Mouse (Mus musculus) c-Kit-positive CD71-positive TER-119-positive erythroid progenitor cells, embryonic 14.5 days (primary cell): ENCODE results near the gene Gm42957.
"Not testable (repeated sequence)": the region's sequence is repeated elsewhere in the genome, so short reads cannot be mapped to it uniquely, and the experiment has no call there.

Experiments
- DNase-seq: peaks from one replicate; pipeline ENCODE4 v3.0.0-alpha.2; 2013; ENCODE audit warnings: low spot score

Gm42957 gene

DNA sequence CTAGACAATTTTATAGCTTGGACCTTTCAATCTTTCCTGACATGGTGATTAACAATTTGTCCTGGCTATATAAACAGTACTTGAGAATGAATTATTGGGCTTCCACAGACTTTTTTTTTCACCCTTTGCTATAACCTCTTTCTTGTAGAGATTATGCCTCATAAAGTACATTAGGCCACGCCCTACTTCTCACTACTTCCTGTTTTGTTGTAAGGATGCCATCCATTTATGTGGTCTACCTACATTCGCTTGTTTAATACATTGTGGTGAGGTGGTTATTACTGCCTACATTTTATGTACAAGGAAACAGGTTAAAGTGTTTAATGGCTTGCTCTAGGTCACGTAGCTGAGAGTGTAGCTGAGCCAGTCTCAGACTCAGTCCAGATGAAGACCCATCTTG is 39.9 kb downstream of the Gm42957 start:
- no peak for DNase-seq

DNA sequence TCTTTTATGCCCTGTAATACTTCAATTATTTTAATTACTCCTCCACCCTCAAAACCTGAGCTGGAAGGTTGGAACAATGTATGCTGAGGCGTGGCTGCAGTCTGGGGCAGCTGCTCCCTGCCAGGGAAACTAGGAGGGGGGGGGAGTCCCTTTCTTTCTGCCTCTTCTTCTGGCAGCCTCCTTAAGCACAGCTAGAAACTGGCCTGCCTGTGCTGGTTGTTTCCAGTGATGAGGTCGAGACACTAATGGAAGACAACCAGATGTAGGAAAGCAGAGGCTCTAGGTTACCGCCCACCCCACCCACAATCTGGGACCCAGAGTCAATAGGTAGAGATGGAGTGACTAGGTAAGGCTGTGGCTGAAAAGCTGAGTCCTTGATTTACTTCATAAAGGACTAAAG is 40.4 kb downstream of the Gm42957 start:
- no peak for DNase-seq

DNA sequence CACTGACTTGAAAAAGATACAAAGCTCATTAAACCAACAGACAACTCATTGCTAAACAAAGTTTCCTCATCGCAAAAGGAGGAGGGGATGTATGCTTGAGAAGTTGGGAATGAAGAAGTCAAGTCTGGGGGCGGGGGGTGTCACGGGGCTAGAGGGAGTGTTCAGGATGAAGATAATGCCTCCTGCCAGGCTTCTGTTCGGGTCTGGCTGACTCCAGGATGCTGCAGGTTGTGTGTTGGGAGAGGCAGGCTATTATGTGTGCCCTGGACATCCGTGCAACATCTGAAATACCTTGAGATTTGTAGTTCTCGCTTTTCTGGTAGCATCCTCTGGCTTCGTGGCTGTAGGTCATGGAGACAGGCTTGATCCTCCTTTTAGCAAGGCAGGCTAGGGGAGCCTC is 43.2 kb downstream of the Gm42957 start:
- no peak for DNase-seq

DNA sequence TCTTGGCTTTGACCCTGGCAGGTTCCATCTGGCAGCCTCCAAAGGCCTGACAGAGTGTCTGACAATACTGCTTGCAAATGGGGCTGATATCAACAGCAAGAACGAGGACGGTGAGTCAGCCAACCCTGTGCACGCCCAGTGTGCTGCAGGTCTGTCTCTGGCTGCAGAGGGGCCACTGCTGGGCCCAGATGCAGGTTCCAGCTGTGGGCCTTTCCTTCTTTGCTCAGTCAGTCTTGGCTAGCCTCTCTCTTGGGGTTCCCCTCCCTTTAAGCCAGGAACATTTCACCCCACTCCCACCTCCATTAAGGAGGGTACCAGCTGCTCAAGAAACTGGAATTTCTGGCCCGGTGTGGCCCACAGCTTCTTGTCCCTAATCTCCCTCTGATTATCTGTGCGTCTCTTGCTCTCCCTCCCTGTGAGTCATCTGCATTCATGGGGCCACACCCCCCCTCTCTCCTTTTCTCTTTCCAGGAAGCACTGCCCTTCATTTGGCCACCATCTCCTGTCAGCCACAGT is 43.9 kb downstream of the Gm42957 start:
- peak; percentile 31 for DNase-seq

DNA sequence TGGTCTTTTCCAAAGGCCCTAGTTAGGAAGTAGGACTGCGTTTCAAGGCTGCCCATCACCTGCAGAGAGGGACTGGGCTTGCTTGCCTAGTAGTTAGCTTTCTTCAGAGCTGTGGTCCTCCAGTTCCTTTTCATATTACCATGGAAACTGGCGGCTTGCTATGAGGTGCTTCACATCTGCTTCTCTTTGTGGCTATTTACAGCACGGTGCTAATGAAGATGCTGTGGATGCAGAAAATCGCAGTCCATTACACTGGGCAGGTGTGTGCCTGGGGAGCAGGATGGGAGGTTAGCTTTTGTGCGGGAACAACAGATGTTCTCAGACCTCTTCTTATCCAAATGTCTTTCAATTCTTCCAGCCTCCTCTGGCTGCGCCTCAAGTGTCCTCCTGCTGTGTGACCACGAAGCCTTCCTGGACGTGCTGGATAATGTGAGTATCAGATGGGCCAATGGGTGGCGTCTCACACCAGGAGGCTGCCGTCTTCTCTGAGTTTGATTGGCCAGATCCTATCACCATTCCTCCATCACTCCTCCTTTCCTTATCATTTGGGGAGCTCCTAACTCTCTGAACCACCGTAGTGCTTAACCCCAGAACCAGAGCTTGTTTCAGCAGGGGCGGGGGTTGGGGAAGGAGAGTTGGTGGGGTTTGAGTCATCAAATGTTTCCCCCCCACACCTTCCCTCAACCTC is 45.1 kb downstream of the Gm42957 start:
- DNase-seq, result no peak

DNA sequence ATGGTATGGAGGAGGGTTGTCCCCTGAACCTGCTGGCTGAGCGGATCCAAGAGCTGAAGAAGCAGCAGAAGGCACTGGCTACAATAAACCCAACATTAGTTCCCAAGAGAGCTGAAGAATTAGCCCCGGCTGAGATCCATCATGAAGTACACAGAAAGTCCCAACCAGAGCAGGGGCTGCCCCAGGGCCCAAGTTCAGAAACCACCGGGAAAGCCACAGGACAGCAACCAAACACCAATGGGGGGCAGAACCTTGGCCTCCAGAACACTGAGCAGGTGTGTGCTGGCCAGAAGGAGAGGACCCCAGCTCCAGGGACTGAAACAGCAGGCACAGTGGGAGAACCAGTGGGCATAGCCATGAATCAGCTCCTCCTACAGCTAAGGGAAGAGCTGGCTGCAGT is 48.2 kb downstream of the Gm42957 start:
- DNase-seq, result no peak

DNA sequence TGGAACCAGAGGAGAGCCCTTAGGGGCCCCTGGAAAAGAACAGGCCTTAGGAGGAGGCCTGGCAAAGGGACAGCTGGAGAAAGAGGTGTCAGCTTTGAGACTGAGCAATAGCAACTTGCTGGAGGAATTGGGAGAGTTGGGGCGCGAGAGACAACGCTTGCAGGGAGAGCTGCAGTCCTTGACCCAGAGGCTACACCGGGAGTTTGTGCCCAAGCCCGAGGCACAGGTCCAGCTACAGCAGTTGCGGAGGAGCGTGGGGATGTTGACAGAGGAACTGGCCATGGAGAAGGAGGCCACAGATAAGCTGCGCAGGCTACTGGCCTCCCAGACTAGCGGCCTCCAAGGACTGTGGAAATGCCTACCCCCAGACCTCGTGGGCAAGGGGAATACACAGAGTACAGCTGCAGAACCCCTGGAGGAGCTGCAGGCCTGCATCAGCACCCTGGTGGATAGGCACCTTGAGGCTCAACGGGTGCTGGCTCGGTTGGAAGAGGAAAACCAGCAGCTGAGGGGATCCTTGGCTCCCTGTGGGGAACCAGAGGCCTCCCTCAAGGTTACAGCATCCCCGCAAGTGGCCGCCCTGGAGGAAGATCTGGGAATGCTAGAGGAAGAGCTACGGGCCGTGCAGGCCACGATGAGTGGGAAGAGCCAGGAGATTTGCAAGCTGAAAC is 49.0 kb downstream of the Gm42957 start:
- no peak for DNase-seq

DNA sequence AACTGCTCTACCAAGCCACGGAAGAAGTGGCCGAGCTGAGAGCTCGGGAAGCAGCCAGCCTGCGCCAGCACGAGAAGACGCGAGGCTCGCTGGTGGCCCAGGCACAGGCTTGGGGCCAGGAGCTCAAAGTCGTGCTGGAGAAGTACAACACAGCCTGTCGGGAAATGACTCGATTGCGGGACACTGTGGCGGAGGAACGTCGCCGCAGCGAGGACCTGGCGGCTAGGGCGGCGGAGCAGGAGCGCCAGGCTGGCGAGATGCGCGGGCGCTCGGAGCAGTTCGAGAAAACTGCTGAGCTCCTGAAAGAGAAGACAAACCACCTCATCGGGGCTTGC is 49.5 kb downstream of the Gm42957 start:
- no peak for DNase-seq

DNA sequence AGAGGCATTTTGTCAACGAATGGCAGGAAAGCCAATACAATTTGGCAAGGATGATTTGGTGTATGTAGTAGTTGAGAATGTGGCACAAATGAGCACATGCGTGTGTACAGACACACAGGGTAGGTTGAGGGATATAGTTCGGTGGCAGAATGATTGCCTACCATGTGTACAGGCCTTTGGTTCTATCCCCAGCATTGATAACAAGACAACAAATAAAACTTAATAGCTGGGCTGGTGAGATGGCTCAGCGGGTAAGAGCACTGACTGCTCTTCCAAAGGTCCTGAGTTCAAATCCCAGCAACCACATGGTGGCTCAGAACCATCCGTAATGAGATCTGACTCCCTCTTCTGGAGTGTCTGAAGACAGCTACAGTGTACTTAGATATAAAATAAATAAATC is 50.8 kb downstream of the Gm42957 start:
- DNase-seq, result not testable (repeated sequence)

DNA sequence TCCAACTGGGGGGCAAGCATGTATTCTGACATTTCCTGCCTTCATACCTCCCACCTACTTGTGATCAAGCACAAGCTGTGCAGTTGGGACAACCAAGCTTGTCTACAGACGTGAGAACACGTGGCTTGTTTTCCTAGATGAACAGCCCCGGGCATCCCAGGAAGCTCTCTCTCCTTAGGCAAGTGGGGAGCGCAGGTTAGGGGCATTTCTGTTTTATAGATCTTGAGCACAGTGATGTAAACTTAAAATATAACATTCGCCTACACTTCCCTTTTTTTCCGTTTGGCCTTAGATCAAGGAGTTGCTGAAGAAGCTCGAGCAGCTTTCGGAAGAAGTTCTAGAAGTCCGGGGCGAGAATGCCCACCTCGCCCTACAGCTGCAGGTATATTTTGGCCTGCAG is 53.6 kb downstream of the Gm42957 start:
- no peak for DNase-seq

DNA sequence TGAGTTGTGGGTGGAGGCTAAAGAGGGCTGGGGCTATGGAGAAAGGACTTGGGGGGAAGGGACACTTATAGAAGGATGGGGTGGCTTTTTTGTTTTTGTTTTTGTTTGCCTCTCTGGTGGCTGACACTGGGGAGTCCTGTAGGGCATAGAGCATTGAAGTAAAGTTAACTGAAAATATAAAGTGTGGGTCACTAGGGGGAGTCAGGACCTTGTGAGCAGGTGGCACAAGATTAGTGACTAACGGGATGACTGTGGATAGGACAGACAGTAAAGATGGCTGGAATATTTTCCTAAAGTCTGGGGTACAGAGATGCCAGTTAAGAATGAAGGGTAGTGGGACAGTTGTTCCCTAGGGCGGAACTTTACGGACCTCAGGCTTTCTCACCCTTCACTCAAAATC is 55.0 kb downstream of the Gm42957 start:
- no peak for DNase-seq

DNA sequence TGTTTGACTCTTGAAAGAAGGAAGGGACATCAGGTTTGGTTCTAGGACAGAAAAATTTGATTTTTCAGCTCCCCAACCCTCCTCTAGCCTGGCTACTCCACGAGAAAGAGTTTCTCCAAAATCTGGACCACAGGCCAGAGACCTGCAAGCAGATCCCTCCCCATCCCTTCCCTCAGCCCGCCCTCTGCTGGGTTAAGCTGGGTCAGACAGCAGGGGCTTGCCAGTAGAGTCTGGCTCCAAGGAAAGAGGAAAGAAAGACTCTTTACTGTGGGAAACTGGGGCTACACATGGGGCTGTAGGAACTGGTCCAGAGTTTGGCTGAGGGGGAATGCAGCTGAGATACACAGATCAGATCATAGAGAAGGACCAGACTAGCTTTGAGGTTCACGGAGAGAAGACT is 57.2 kb downstream of the Gm42957 start:
- no peak for DNase-seq

DNA sequence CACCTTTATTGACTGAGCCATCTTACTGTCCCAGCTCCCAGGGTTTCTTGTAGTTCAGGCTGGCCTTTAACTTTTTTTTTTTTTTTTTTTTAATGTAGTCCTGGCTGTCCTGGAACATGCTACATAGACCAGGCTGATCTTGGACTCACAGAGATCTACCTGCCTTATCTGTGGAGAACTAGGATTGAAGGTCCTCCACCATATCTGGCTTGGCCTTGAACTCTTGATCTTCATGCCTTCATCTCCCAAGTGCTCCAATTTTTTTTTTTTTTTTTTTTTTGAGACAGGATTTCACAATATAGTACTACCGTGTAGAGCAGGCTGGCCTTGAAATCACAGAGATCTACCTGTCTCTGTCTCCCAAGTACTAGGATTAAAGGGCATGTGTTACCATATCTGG is 58.3 kb downstream of the Gm42957 start:
- no peak for DNase-seq

DNA sequence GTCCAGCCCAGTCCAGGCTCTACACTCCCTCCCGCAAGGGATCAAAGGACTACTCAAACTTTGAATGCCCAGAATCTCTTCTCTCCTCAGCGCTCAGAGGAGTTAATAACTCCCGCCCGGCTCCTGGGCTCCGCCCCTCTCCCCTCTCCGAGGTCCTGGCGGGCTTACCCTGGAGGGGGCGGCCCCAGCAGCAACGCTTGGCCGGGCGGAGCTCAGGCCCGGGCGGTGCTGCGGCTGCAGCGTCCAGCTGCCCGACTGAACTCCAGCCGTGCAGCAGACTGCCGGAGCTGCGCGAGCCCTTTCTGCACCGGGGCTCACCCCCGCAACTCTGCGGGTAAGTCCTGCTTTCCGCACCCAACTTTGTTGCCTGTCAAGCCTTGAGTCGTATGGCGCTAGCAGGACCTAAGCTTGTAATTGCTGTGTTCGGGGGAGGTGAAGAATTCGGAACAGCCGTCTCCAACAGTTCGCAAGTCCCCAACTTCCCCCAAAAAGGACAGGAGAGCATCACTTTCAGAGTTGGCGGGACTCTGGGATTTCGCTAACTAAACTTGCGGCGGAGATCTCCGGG is 61.0 kb downstream of the Gm42957 start, which contains the start of gene Pias3:
Gene Pias3 (plus strand): TSS at position 187 of the 568 bp plus-strand sequence.
- DNase-seq, result peak; percentile 55

DNA sequence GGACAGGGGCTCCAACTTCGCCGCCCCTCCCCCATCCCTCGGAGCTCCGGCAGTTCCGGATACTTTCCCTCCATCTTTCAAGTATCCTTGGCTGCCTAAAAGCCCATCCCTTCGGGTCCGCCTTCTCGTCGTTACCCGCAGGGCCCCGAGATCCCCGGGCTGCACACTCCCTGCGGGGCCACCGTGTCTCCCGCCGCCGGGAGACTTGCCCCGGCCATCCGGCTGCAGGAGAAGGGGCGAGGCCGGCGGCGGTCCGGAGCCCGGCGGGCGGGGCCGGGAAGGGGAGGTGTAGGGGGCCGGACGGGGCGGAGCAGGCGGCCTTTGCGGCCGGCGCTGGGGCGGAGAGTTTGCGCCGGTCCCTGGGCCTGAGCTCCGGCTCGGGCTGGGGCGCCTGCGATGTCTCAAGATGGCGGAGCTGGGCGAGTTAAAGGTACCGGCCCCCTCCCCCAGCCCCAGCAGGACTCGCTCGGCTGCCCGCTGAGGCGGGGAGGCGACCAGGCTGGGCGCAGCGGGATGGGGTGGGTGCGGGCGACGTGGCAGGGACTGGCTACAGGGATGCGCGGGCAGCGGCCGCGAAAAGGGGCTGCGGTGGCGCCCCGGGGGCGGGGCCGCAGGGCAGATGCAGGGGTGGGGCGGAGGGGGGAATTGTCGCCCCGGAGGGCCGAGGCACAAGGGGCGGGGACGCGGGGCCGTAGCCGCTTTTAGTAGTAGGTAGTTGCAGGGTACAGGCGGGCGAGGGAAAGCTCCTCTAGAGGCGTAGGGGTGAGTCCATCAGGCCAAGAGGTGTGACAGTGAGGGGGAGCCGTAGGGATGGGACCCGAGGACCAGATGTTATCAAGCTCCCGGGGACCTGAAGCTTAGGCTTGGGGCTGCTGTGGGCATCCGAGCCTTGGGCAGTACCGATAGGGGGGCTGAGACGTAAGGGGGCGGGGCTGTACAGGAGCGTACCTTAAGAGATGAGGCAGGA is 61.8 kb downstream of the Gm42957 start:
- DNase-seq, result peak; percentile 76

DNA sequence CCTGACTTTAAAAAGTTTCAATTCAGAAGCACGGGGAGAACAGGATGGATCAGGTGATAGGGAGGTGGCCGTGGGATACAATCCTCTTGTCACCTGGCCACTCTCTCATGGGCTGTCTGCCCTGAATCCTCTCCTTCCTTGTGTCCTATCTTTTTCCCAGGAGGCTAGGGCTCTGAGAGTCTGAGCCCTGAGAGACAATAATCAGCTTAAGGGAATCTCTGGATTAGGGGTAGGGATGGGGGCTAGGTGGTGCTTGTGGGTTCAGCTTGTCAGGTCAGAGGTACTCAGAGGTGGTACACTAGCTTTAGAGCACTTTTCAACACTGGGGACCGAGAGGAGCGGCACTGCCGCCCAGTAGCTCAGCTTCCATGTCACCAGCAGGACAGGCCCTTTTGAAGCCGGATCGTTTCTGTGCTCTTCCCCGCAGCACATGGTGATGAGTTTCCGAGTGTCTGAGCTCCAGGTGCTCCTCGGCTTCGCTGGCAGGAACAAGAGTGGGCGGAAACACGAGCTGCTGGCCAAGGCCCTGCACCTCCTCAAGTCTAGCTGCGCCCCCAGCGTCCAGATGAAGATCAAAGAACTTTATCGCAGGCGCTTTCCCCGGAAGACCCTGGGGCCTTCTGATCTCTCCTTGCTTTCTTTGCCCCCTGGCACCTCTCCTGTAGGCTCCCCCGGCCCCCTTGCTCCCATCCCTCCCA is 63.9 kb downstream of the Gm42957 start:
- DNase-seq, result no peak

DNA sequence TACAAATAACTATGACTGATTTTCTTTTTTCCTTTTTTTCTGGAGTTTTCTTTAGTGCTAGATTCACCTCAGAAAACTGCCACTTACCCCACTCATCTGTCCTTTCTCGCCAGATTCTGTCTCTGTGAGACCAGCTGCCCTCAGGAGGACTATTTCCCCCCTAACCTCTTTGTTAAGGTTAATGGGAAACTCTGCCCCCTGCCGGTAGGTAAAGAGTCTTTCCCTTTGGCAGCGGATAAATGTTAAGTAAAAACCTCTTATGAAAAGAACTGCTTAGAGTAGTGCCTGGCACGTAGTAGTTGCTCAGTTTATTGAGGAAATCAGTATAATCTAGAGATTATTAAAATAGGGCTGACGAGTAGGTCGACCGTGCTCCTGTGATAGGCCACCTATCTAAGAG is 65.1 kb downstream of the Gm42957 start:
- peak; percentile 49 for DNase-seq

DNA sequence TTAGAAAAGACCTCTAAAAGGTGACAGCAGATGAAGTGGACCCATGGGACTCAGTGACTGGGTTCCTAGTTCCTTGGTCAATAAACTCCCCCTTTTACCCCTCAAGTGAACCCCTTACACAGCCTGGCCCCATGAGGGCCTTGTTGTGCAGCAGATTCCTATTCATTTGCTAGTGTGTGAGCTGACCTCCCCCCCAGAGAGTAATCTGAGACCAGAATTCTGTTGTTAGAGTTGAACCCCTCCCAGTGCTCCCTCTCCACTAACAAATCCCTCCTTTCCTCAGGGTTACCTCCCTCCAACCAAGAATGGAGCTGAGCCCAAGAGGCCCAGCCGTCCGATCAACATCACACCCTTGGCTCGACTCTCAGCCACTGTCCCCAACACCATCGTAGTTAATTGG is 65.7 kb downstream of the Gm42957 start:
- no peak for DNase-seq
